Mouse (Mus musculus) forebrain, embryonic 13.5 days (tissue): Measurements from ENCODE around the gene Olfr1151. TPM values are rescaled to one million over a fixed set of nuclear protein-coding genes. Genes with fewer than 3 reads are reported as not detected.

ENCODE experiments used
- ATAC-seq: fragments of 200-750 bp; cut with Nextera tagmentation; 2 replicates; pipeline ENCODE4 v1.8.0; 2017
- H3K27ac ChIP-seq: fragments of 300-500 bp; sonication (generic); 2 replicates; pipeline ENCODE4 v1.5.1; 2015; ENCODE audit warnings: inconsistent platforms, mild to moderate bottlenecking, moderate library complexity
- H3K27me3 ChIP-seq: fragments of 300-500 bp; sonication (generic); 2 replicates; pipeline ENCODE4 v1.6.1; 2015; ENCODE audit warnings: mild to moderate bottlenecking, inconsistent platforms
- H3K36me3 ChIP-seq: fragments of 300-500 bp; sonication (generic); 2 replicates; pipeline ENCODE4 v1.6.1; 2015; ENCODE audit warnings: mild to moderate bottlenecking, inconsistent platforms; ENCODE audit not compliant: poor library complexity, severe bottlenecking
- H3K4me1 ChIP-seq: fragments of 300-500 bp; sonication (generic); 2 replicates; pipeline ENCODE4 v1.6.1; 2015; ENCODE audit warnings: inconsistent platforms
- H3K4me2 ChIP-seq: fragments of 300-500 bp; sonication (generic); 2 replicates; pipeline ENCODE4 v1.6.1; 2015; ENCODE audit warnings: inconsistent platforms, mild to moderate bottlenecking, moderate library complexity
- H3K4me3 ChIP-seq: fragments of 300-500 bp; sonication (generic); 2 replicates; pipeline ENCODE4 v1.5.1; 2015; ENCODE audit warnings: mild to moderate bottlenecking, inconsistent platforms
- H3K9ac ChIP-seq: fragments of 300-500 bp; sonication (generic); 2 replicates; pipeline ENCODE4 v1.6.1; 2015; ENCODE audit warnings: mild to moderate bottlenecking, inconsistent platforms
- H3K9me3 ChIP-seq: fragments of 300-500 bp; sonication (generic); replicated peaks from 2 replicates; pipeline ENCODE4 v1.6.1; 2016; ENCODE audit warnings: inconsistent platforms
- WGBS: fragments of 180-500 bp; shearing (Covaris S2); methylation state at CpG from one replicate; pipeline ENCODE4 v1.1.7; 2015; 5-methylcytosine and 5-hydroxymethylcytosine counted together
- polyA plus RNA-seq: library from polyadenylated mRNA; unstranded; fragments of >200 nt; fragmentation: Nextera tagmentation; extraction: Ambion mirVana; gene quantifications from 2 replicates; pipeline ENCODE4 v1.2.1, GENCODE M21; 2015

Olfr1151 gene
- polyA plus RNA-seq: not detected in 2 replicates

DNA sequence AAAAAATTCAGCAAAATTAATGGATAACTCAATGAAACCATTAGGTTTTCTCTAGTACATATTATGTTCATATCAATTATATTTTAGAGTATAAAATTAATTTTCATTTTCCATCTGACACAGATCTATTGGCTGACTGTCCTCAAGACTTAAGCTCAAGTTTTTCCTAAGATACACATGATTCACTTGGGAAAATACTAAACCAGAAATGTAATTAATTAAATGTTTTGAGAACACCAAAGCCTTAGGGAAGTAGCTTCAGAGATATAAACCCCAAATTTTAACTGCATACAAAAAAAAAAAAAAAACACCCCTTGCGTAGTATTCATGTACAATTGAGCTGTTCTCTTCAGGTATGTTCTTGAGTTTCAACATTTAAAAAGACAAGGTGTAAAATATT is at the start of gene Olfr1151:
Olfr1151 (plus strand) TSS at position 301 of the 400 bp plus-strand sequence.
- Histone ChIP-seq H3K36me3 (no peaks in the 10 kb centered on the region), H3K9ac (no peak within 1 kb of the TSS)
- 91% methylated on average over 1 of the region's 1 CpGs for WGBS

DNA sequence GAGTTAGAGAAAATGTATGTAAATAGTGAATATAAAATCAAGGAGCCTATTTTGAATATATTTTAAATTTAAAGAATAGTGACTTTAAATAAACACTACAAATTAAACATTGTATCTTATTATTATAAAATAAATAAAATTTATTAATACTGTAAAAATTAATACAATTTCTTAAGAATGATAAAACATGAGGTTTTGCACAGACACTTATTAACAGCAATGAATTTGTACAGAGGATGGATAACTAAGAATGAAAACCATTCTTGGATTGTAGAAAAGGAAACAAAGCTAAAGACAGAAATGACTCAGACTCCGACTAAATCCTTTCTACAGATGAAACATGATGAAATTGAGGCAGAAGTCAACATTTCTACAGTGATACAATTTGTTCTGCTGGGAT is 46.1 kb upstream of the Olfr1151 start, which contains the start of gene Olfr1145:
Olfr1145 (plus strand) TSS at position 301 of the 400 bp plus-strand sequence.
- H3K9ac ChIP-seq: no peak within 1 kb of the TSS
- no peaks in the 10 kb centered on the region for H3K36me3 ChIP-seq
- no peaks in the 10 kb centered on the region for H3K27me3 ChIP-seq
- H3K9me3 ChIP-seq: no peaks in the 10 kb centered on the region
- WGBS: 81% methylated on average over 1 of the region's 1 CpGs
- no peak within 1 kb of the TSS for H3K4me3 ChIP-seq
- ATAC-seq: no peak
- H3K4me1 ChIP-seq: no peaks in the 10 kb centered on the region
- H3K27ac ChIP-seq: no peak within 1 kb of the TSS
- H3K4me2 ChIP-seq: no peak within 1 kb of the TSS

More for the DNA sequence above, at the start of gene Olfr1151:
- H3K4me2 ChIP-seq: no peak within 1 kb of the TSS
- H3K4me3 ChIP-seq: no peak within 1 kb of the TSS
- no peaks in the 10 kb centered on the region for H3K4me1 ChIP-seq
- no peak for ATAC-seq
- no peak within 1 kb of the TSS for H3K27ac ChIP-seq
- no peaks in the 10 kb centered on the region for H3K27me3 ChIP-seq
- no peaks in the 10 kb centered on the region for H3K9me3 ChIP-seq

DNA sequence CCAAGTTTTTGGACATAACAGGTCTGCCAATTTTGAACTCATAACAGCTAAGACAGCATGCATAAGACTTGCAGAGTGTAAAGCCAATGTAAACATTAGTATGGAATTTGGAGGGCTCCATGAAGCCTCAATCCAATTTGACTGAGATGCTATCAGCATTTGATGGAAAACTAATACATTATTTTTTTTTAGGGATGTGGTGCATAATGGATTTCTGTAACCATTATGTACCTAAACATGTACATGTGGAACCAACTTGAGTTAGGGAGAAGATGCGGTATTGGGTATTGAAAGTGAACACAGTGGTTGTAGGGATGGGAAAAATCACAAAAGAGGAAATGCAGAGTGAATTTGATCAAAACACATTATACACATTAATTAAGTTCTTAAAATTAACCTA is 25.4 kb upstream of the Olfr1151 start, which contains the start of gene Olfr1148:
Olfr1148 (plus strand) TSS at position 301 of the 400 bp plus-strand sequence.
- Histone ChIP-seq H3K9ac (no peak within 1 kb of the TSS), H3K4me3 (no peak within 1 kb of the TSS), H3K4me2 (no peak within 1 kb of the TSS), H3K36me3 (no peaks in the 10 kb centered on the region), H3K27me3 (no peaks in the 10 kb centered on the region), H3K27ac (no peak within 1 kb of the TSS), H3K9me3 (no peaks in the 10 kb centered on the region), H3K4me1 (no peaks in the 10 kb centered on the region)
- no peak for ATAC-seq
- 97% methylated on average over 1 of the region's 1 CpGs for WGBS

DNA sequence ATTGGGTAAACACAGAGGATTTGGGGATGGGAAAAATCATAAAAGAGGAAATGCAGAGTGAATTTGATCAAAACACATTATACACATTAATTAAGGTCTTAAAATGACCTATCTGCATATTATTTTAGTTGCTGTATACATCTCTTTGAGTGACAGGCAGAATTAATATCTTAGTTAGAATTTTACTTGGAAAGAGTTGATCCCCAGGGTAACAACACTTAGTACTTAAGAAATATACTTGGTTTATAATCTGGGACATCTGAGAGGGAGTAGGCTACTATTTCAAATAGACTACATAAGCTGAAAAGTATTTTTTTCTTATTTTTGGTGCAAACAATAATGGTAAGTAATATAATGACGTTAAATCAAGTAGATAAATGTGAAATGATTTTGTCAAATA is 12.0 kb upstream of the Olfr1151 start, which contains the start of gene Olfr1150-ps1:
Olfr1150-ps1 (plus strand) TSS at position 301 of the 400 bp plus-strand sequence.
- WGBS: 81% methylated on average over 1 of the region's 1 CpGs
- Histone ChIP-seq H3K27me3 (no peaks in the 10 kb centered on the region), H3K36me3 (no peaks in the 10 kb centered on the region), H3K4me3 (no peak within 1 kb of the TSS), H3K27ac (no peak within 1 kb of the TSS), H3K4me2 (no peak within 1 kb of the TSS), H3K9me3 (no peaks in the 10 kb centered on the region; the same call in 1 of the 2 replicates), H3K4me1 (no peaks in the 10 kb centered on the region), H3K9ac (no peak within 1 kb of the TSS)
- no peak for ATAC-seq

DNA sequence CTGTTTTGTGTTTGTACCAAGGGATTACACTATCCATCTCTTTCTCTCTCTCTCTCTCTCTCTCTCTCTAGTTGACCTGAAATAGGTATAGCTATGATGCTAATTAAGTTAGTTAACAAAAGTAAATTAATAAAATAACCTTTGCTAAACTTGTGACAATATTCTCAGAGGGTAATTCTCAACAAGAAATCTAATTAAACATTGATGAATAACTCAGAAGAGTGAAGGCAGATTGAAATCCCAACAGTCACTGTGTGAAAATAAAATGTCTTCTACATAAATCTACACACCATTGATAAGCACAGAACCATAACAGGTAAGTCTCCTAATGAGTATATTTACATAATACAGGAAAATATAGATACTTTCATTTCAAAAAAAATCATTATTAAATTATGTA is 10.5 kb downstream of the Olfr1151 start, which contains the start of gene Olfr1152:
Olfr1152 (plus strand) TSS at position 301 of the 400 bp plus-strand sequence.
- no peak for ATAC-seq
- Histone ChIP-seq H3K4me3 (no peak within 1 kb of the TSS), H3K27me3 (no peaks in the 10 kb centered on the region), H3K4me2 (no peak within 1 kb of the TSS), H3K27ac (no peak within 1 kb of the TSS), H3K4me1 (no peaks in the 10 kb centered on the region), H3K9me3 (no peaks in the 10 kb centered on the region), H3K9ac (no peak within 1 kb of the TSS), H3K36me3 (no peaks in the 10 kb centered on the region)

DNA sequence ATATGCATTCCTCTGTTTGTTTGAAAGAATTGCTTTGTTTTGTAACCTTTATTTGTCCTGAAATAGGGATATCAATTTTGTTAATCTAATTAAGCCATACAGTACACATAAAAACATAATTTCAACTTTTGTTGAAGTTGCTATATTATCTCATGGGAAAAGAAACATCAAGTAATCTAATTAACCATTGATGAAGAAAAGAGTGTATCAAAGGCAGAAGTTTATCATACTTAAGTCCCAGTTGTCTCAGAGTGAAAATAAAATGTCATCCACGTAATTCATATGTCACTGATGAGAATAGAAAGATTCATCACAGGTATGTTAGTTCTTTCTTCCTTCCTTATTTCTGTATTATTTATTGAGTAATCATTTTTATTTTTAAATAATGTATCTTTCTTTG is 39.0 kb downstream of the Olfr1151 start, which contains the start of gene Olfr1153:
Olfr1153 (plus strand) TSS at position 301 of the 400 bp plus-strand sequence.
- Histone ChIP-seq H3K4me3 (no peak within 1 kb of the TSS), H3K27me3 (no peaks in the 10 kb centered on the region), H3K27ac (no peak within 1 kb of the TSS), H3K36me3 (no peaks in the 10 kb centered on the region), H3K9me3 (no peaks in the 10 kb centered on the region), H3K4me2 (no peak within 1 kb of the TSS), H3K4me1 (no peaks in the 10 kb centered on the region), H3K9ac (no peak within 1 kb of the TSS)
- ATAC-seq: no peak
- 79% methylated on average over 1 of the region's 1 CpGs for WGBS

DNA sequence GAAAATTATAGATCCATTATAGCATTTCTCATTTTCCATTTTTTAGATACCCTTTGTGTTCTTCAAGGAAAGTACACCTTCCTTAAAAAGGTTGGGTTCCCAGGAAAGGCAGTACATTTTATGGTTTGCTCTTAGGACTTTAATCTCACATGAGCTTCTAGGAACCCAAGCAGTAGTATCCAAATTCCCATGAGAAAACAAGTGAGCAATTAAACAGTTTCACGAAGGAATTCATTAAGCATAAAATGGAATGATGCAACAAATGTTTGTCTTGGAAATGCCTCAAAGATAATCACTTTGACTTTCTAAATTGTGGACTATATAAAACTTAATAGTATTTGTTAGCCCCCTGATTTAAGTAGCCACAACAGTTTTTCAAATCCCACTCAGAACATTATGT is 49.4 kb downstream of the Olfr1151 start, which contains the start of gene Olfr1154:
Olfr1154 (minus strand) TSS at position 101 of the 400 bp plus-strand sequence.
- H3K27me3 ChIP-seq: no peaks in the 10 kb centered on the region
- no peak within 1 kb of the TSS for H3K4me2 ChIP-seq
- no peak within 1 kb of the TSS for H3K9ac ChIP-seq
- no peak within 1 kb of the TSS for H3K4me3 ChIP-seq
- no peaks in the 10 kb centered on the region for H3K36me3 ChIP-seq
- H3K4me1 ChIP-seq: no peaks in the 10 kb centered on the region
- no peak within 1 kb of the TSS for H3K27ac ChIP-seq
- ATAC-seq: no peak
- 93% methylated on average over 1 of the region's 1 CpGs for WGBS
- no peaks in the 10 kb centered on the region for H3K9me3 ChIP-seq

Other genes starting within 250 kb of the Olfr1151 start
- not detected in 2 replicates for gene Olfr1130, start 249.7 kb upstream of the Olfr1151 start, polyA plus RNA-seq
- gene Olfr1131, start 228.8 kb upstream of the Olfr1151 start, polyA plus RNA-seq: not detected in 2 replicates
- gene Olfr1132, start 218.3 kb upstream of the Olfr1151 start, polyA plus RNA-seq: not detected in 2 replicates
- gene Olfr1133, start 208.5 kb upstream of the Olfr1151 start, polyA plus RNA-seq: not detected in 2 replicates
- not detected in 2 replicates for gene Olfr1134, start 197.4 kb upstream of the Olfr1151 start, polyA plus RNA-seq
- not detected in 2 replicates for gene Olfr1135, start 182.2 kb upstream of the Olfr1151 start, polyA plus RNA-seq
- not detected in 2 replicates for gene Olfr1136, start 161.9 kb upstream of the Olfr1151 start, polyA plus RNA-seq
- gene Olfr1137, start 142.7 kb upstream of the Olfr1151 start, polyA plus RNA-seq: not detected in 2 replicates
- gene Olfr1138, start 115.9 kb upstream of the Olfr1151 start, polyA plus RNA-seq: not detected in 2 replicates
- gene Olfr1140, start 112.1 kb upstream of the Olfr1151 start, polyA plus RNA-seq: not detected in 2 replicates
- gene Olfr1141, start 101.9 kb upstream of the Olfr1151 start, polyA plus RNA-seq: not detected in 2 replicates
- gene Olfr152, start 76.4 kb upstream of the Olfr1151 start, polyA plus RNA-seq: not detected in 2 replicates
- gene Olfr1143, start 55.3 kb upstream of the Olfr1151 start, polyA plus RNA-seq: not detected in 2 replicates
- gene Olfr1145, start 46.0 kb upstream of the Olfr1151 start, polyA plus RNA-seq: not detected in 2 replicates
- gene Olfr1148, start 25.3 kb upstream of the Olfr1151 start, polyA plus RNA-seq: not detected in 2 replicates
- gene Olfr1150-ps1, start 11.9 kb upstream of the Olfr1151 start, polyA plus RNA-seq: not detected in 2 replicates
- gene Olfr1152, start 10.6 kb downstream of the Olfr1151 start, polyA plus RNA-seq: 0.03 TPM in 1 of 2 replicates, not detected in the other
- gene Olfr1153, start 39.1 kb downstream of the Olfr1151 start, polyA plus RNA-seq: not detected in 2 replicates
- not detected in 2 replicates for gene Olfr1154, start 49.3 kb downstream of the Olfr1151 start, polyA plus RNA-seq
- gene Olfr1155, start 89.3 kb downstream of the Olfr1151 start, polyA plus RNA-seq: not detected in 2 replicates
- not detected in 2 replicates for gene Olfr1156, start 97.2 kb downstream of the Olfr1151 start, polyA plus RNA-seq
- gene Olfr1157, start 112.4 kb downstream of the Olfr1151 start, polyA plus RNA-seq: not detected in 2 replicates
- not detected in 2 replicates for gene Olfr74, start 118.8 kb downstream of the Olfr1151 start, polyA plus RNA-seq
- gene Olfr1158, start 134.3 kb downstream of the Olfr1151 start, polyA plus RNA-seq: not detected in 2 replicates
- gene Olfr1160, start 152.4 kb downstream of the Olfr1151 start, polyA plus RNA-seq: not detected in 2 replicates
- gene Olfr1161, start 166.9 kb downstream of the Olfr1151 start, polyA plus RNA-seq: not detected in 2 replicates
- gene Olfr73, start 181.8 kb downstream of the Olfr1151 start, polyA plus RNA-seq: not detected in 2 replicates
- not detected in 2 replicates for gene Olfr1162, start 195.3 kb downstream of the Olfr1151 start, polyA plus RNA-seq
- not detected in 2 replicates for gene Olfr1163, start 216.0 kb downstream of the Olfr1151 start, polyA plus RNA-seq
- not detected in 2 replicates for gene Olfr1164, start 238.1 kb downstream of the Olfr1151 start, polyA plus RNA-seq